Mouse (Mus musculus) cerebellum, adult 18-20 months (tissue): ENCODE measurements around the gene Mysm1.

Experiments used
- DNase-seq, 2 experiments: peaks; one replicate each; pipeline ENCODE4 v3.0.0; 2021

Gene Mysm1

DNA sequence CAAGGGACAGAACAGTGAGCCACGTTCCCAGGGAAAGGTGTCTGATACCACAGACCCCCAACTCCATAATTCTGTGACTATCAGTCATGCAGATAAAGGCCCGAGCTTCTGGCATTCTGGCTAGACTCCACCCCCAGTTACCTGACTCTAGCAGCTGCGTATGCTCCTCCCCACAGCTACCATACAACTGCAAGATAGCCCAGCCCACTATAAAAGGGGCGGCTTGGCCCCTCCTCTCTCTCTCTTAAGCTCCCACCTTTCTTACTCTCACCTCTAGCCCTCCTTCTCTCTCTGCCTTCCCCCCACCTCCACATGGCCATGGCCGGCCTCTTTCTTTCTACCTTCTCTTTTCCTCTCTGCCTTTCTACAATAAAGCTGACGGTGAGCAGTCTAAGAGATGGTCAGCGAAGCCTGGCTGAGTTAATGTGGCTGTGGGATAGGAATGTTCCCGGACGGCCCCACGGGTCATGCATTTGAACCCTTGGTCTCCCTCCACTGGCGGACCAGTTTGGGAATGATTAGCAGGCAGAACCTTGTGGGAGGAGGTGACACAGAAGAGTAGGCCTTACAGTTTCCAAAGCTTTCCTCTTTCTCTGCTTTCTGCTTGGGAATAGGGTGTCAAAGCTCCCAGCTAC is 37.6 kb downstream of the Mysm1 start:
- no peak for DNase-seq

DNA sequence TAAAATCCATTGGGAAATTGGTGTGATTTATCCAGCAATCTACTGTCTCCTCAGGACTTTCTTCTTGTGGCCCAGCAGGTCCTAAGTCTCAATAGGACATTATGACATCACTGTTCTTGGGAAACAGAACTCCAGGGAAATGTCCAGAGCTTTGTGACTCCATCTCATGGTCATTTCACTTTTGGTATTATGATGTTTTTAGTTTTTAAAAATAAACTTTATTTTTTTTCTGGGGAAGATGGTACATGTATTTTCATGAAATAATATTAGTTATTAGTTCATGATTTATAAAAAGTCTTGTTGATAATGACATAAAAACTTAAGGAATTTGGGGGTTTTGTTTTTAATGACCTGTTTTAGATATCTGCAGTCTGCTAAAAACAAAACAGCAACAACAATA is 50.2 kb downstream of the Mysm1 start, which contains the start of gene Eqtn:
Eqtn (minus strand) TSS at position 101 of the 400 bp plus-strand sequence.
- no peak for DNase-seq

DNA sequence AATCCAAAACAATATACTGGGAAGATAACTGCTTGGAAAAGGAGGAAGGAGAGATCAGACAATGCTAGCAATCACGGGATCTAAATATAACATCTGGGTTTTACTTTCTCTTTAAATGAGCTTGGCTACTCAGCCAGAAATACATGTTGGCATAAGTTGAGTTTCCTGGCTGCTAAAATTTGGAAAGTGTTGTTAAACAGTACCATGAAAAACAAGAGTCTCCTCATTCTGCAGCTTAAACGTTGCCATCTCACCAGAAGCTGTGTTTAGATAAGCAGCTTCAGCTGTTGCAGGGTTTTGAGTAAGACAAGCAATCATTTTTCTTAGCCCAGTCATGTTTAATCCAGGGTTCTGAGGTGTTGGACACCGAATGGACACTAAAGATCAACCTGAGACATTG is 77.1 kb downstream of the Mysm1 start:
- no peak for DNase-seq

GRCm38 (mm10) chr4:94900744-94901143 is 78.2 kb downstream of the Mysm1 start:
- DNase-seq: no peak
